Mouse (Mus musculus) adrenal gland, postnatal 36 days (tissue): Measurements from ENCODE around the gene Prdm10. TPM values are rescaled to one million over a fixed set of nuclear protein-coding genes. Genes with fewer than 3 reads are reported as not detected.

Experiments
- DNase-seq, 2 experiments: peaks; one replicate each; pipeline ENCODE4 v3.0.0; 2021; ENCODE audit warnings: mixed read lengths in 1 of 2
- total RNA-seq, 2 experiments: library from RNA; stranded (reverse); gene quantifications; 2 replicates each; pipeline ENCODE4 v1.2.3; 2021

The Prdm10 gene
- total RNA-seq, 2 experiments from 2014 or later: 9.1 to 9.7 TPM

GRCm38 (mm10) chr9:31301526-31302311, 21.4 kb downstream of the Prdm10 start:
- no peak for DNase-seq

DNA sequence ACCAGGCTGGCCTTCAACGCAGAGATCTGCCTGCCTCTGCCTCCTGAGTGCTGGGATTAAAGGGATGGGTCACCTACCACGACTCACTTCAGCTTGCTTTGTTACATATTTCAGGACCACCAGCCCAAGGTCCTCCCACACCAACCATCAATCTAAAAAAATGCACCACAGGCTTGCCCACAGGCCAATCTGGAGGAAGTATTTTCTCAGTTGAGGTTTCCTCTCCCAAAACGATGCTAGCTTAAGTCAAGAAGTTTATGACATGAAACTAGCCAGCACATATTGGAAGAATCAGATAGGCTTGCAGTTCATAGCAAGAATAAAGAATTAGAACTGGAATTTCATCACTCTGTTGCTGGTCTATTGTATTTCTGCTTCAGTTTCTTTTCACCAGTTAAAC, 24.0 kb downstream of the Prdm10 start:
- no peak for DNase-seq

GRCm38 (mm10) chr9:31305117-31305516, 24.8 kb downstream of the Prdm10 start:
- no peak for DNase-seq

GRCm38 (mm10) chr9:31305807-31306206, 25.5 kb downstream of the Prdm10 start:
- DNase-seq: peak in 1 of 2 experiments; percentile 36

GRCm38 (mm10) chr9:31307232-31307631, 26.9 kb downstream of the Prdm10 start:
- no peak for DNase-seq

DNA sequence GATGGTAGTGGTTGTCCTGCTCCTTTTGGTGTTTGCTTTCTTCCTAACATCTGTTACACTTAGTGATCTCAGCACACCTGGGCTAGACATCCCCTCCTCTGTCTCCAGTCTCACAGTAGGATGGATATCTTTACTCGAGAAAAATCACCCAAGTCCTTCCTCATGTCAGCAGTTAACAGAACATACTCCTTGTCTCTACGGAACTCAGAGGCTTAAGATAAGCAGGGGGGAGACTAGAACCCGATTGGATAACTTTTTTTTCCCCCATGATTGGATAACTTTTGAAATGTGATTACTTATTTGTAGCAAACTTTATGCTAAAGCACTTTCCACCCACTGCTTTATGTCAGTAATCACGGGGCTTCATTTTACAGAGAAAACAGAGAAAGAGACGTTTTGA, 28.7 kb downstream of the Prdm10 start:
- no peak for DNase-seq

GRCm38 (mm10) chr9:31310662-31311061, 30.3 kb downstream of the Prdm10 start:
- no peak for DNase-seq

DNA sequence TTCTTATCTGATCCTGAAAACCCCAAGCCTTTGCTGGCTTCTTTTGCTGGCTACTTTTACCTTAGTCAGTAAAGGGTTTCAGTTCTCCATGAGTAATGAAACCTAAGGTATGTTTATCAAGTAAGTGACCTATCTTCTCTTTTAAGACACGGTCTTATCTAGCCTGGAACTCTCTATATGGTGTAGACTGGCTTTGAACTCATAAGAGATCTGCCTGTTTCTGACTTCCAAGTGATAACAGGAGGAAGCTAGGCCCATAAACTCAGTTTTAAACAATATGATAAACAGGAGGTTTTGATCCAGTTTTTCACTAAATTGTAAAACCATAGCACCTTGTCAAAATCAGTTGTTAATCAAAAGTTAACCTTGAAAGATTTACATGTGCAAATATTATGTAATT, 33.5 kb downstream of the Prdm10 start:
- DNase-seq: no peak

- DNase-seq: no peak
Observed at GRCm38 (mm10) chr9:31315983-31316382, 35.6 kb downstream of the Prdm10 start.

DNA sequence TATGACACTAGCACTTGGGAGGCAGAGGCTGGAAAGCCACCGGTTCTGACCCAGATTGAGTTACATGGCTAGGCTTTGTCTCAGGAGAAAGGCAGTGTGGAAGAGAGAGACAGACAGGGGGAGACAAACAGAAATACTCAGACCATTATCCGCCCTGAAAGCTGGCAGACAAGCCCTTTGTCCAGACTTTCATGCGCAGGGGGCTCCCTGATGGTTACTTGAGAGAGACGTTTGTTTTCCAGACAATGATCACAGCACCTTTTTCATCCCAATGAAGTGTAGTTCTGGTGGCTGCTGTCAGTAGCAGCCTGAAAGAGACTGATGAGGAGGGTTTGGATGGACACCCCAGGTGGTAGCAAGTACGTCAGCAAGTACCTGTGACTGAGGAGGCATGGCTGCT, 38.6 kb downstream of the Prdm10 start:
- DNase-seq: no peak

GRCm38 (mm10) chr9:31320734-31321133, 40.4 kb downstream of the Prdm10 start:
- no peak for DNase-seq

GRCm38 (mm10) chr9:31321526-31321925, 41.2 kb downstream of the Prdm10 start:
- no peak for DNase-seq

DNA sequence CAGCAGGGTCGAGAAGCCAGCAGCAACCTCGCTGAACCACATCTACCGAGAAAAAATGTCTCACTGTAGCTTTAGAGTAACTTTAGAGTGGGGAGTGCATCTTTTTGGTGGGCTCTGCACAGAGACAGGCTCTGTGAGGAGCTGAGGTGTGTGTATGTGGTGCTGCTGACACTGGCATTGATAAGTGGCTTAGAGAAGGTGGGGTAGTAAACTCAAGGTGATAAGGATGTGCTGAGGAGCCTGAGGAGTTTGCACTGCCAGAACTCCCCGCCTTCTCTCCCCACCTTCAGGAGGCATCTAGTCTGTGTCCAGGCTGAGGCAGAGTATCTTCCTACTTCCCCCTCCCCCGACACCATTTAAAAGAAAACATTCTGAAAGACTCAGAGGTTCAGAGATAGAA, 41.8 kb downstream of the Prdm10 start:
- no peak for DNase-seq

DNA sequence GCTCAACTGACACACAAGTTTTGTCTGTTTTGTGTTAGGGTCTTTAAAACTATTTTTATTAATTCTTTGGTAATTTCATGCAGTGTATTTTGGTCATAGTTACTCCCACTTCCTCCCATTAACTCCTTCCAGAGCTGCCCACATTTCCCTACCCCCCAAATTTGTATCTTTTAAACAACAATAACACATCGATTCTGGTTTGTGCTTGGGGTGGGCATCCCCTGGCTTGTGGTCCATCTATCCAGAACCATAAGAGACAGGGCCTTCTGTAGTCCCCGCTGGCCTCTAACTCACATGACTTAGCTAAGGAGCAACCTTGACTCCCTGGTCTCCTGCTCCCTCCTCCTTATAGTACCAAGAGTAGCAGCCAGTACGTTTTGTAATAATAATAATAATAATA, 50.5 kb downstream of the Prdm10 start:
- DNase-seq: no peak

DNA sequence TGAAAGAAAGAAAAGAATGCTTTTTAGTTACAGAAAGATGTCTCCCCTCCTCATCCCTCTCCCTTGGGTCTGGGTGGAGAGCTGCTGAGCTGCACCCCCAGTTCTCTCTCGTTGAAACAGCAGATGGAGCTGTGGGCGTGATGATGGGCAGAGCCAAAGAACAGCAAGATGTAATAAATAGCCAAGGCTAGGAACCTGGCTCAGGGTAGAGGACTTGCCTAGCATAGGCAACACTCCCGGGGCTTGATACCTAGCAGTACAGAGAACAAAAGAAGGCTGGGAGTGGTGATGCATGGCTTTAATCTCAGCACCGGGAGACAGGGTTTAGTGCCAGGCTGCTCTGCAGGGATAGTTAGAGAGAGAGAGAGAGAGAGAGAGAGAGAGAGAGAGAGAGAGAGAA, 50.9 kb downstream of the Prdm10 start:
- DNase-seq: no peak

- peak in 1 of 2 experiments; percentile 19 for DNase-seq
Observed at GRCm38 (mm10) chr9:31331906-31332305, 51.6 kb downstream of the Prdm10 start.

GRCm38 (mm10) chr9:31332826-31333225, 52.5 kb downstream of the Prdm10 start:
- DNase-seq: no peak

- DNase-seq: no peak
Observed at GRCm38 (mm10) chr9:31334991-31335390, 54.7 kb downstream of the Prdm10 start.

- DNase-seq: no peak
Observed at GRCm38 (mm10) chr9:31344289-31344831, 64.0 kb downstream of the Prdm10 start.

- DNase-seq: no peak
Observed at GRCm38 (mm10) chr9:31346575-31347080, 66.3 kb downstream of the Prdm10 start.

- DNase-seq: no peak
Observed at GRCm38 (mm10) chr9:31348458-31348857, 68.1 kb downstream of the Prdm10 start.

- DNase-seq: peak; percentile 78 to 86
Observed at GRCm38 (mm10) chr9:31348915-31349314, 68.6 kb downstream of the Prdm10 start.

GRCm38 (mm10) chr9:31352716-31353115, 72.4 kb downstream of the Prdm10 start:
- no peak for DNase-seq

- no peak for DNase-seq
Observed at GRCm38 (mm10) chr9:31353518-31353917, 73.2 kb downstream of the Prdm10 start.
